Mouse (Mus musculus) liver, embryonic 14 days (tissue): ENCODE results near the gene Gm21987. TPM values are rescaled to one million over a fixed set of nuclear protein-coding genes. Genes with fewer than 3 reads are reported as not detected.

ENCODE experiments used
- polyA plus RNA-seq: library from polyadenylated mRNA; depleted of rRNA; stranded (reverse); fragments of >200 nt; gene quantifications from 2 replicates; pipeline ENCODE4 v1.2.3, GENCODE M21; 2012; rRNA removed

The Gm21987 gene
- polyA plus RNA-seq: not detected in 2 replicates

GRCm38 (mm10) chr16:38346529-38347325 is at the start of gene Gm21987, which contains the start of gene Cox17:
Gene Gm21987, plus strand, starts transcription at chr16:38347040.
Gene Cox17, plus strand, starts transcription at chr16:38346991.

GRCm38 (mm10) chr16:38341396-38342324 is 5.2 kb upstream of the Gm21987 start, which contains the start of gene Maats1:
Gene Maats1, minus strand, starts transcription at chr16:38342143.

DNA sequence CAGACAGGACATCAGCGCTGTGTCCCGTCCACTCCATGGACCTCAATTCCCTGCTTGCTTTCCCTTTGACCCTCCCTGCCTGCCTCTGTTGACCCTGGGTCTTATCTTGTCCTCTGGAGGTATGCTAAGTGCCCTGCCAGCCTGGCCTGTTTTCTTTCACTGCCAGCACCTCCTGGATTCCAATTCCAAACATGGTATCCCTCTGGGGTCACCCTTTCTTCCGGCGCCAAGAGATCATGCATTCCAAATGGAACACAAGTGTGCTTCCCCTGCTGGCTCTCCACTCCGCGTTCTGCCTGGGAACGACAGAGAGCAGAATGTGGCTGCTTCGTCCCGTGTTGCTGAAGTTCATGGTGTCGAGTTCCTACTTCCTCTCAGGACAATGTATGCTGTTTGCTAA is 15.1 kb downstream of the Gm21987 start, which contains the start of gene Popdc2:
TSS of gene Popdc2 (plus strand) at position 277 of the 400 bp plus-strand sequence.

Other genes with a start within 250 kb of the Gm21987 start
- gene Nr1i2, start 52.2 kb upstream of the Gm21987 start, polyA plus RNA-seq: 3.7 and 4.4 TPM in 2 replicates
- 0.01 TPM in 2 replicates for gene Maats1, start 4.9 kb upstream of the Gm21987 start, polyA plus RNA-seq
- gene Cox17, start within 50 bp of the Gm21987 start, polyA plus RNA-seq: 248 and 251 TPM in 2 replicates
- gene Popdc2, start 15.2 kb downstream of the Gm21987 start, polyA plus RNA-seq: 19.8 and 24.7 TPM in 2 replicates
- gene Pla1a, start 86.1 kb downstream of the Gm21987 start, polyA plus RNA-seq: 13.7 and 15.2 TPM in 2 replicates
- 14.6 and 15.9 TPM in 2 replicates for gene Adprh, start 105.7 kb downstream of the Gm21987 start, polyA plus RNA-seq
- 0.29 and 0.48 TPM in 2 replicates for gene Cd80, start 108.5 kb downstream of the Gm21987 start, polyA plus RNA-seq
- 5.4 and 6.2 TPM in 2 replicates for gene Timmdc1, start 175.6 kb downstream of the Gm21987 start, polyA plus RNA-seq
- gene Poglut1, start 203.2 kb downstream of the Gm21987 start, polyA plus RNA-seq: 5.5 and 6.3 TPM in 2 replicates
- gene Tmem39a, start 211.7 kb downstream of the Gm21987 start, polyA plus RNA-seq: 27.6 and 29.1 TPM in 2 replicates